Mouse (Mus musculus): Measurements from ENCODE around the gene Nav3. TPM values are rescaled to one million over a fixed set of nuclear protein-coding genes. Genes with fewer than 3 reads are reported as not detected.
"Not testable (repeated sequence)": the region's sequence is repeated elsewhere in the genome, so short reads cannot be mapped to it uniquely, and the experiment has no call there.

Nav3 gene
- total RNA-seq, 2 experiments from 2014 or later: 140 to 152 TPM

- no peak for DNase-seq
Observed at GRCm38 (mm10) chr10:110386476-110387197, 69.4 kb downstream of the Nav3 start.

GRCm38 (mm10) chr10:110383506-110384229 lies 72.3 kb downstream of the Nav3 start:
- DNase-seq; intact Hi-C loops (cut with DNase I): not testable (repeated sequence)

More at GRCm38 (mm10) chr10:110386476-110387197, 69.4 kb downstream of the Nav3 start:
- intact Hi-C loops (cut with DNase I): no loop called here

DNA sequence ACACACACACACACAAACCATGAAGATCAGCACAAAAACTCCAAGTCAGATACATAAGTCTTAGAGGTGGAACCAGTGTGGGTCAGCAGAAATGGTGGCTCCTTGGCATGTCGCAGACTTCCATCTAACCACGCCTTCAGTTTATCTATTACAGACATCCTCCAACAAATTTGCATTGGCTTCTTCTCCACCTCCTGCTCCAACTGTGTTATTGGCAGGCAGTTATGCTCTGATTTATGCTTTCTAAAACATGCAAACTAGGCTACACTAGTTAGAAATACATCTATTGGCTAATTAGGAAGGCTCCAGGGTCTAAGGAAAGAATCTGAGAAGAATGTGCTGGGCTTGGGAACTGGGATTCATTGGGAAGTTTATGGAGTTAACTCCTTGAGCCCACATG lies 75.2 kb downstream of the Nav3 start:
- DNase-seq: no peak
- intact Hi-C loops (cut with DNase I): no loop called here

DNA sequence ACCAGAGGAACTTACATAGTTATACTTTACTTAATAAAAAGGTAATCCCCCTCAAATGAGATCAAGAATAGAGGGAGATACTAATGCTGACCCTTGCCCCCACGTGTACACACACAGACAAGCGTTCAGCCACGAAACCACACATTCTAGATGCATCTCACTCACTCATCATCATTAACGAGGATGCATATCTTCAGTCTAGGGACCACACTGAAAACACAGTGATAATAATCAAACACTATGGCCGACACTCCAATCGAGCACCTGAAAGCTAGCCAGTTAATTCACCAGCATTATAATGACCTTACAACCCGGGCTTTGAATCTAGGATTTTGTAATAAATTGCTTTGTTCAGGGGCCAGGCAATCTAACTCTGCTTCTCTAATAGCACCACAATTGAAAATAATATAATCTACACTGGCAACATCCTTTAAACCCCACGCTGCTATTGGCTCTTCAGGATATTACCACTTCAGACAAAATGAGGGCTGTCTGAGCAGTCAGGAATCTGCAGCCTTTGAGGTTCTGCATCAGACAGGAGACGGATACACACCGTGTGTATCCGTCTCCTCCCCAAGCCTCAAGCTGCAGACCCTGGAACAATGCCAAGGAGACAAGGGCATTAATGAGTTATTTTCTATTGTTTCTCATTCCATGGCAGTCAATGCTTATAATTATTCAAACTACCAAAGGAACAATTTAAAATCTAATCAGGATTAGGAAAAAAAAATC lies 83.1 kb downstream of the Nav3 start:
- intact Hi-C loops (cut with DNase I): no loop called here

GRCm38 (mm10) chr10:110352148-110352547 lies 103.9 kb downstream of the Nav3 start:
- peak; percentile 8 for DNase-seq
- intact Hi-C loops (cut with DNase I): no loop called here

More for the DNA sequence above, 83.1 kb downstream of the Nav3 start:
- peak; percentile 17 for DNase-seq

- intact Hi-C loops (cut with DNase I): no loop called here
- DNase-seq: no peak
Observed at GRCm38 (mm10) chr10:110330030-110330429, 126.0 kb downstream of the Nav3 start.

DNA sequence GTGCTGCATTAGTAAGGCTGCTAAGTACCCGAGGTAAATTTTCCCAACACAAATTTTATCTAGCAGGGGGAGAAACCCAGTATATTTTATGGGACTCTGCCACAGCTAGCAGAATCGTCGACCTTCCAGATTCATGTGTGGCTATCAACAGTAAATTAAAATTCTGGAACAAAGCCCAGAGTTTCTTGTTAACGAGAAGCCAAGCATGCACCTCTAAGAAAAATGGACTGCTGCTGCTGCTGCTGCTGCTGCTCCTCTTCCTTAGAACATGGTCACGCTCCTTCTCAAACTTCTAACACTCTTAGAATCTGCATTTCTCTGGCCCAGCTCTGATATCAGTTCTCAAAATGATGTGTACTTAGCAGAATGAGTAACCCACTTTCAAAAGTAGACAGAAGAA lies 126.4 kb downstream of the Nav3 start:
- DNase-seq: no peak
- intact Hi-C loops (cut with DNase I): no loop called here

GRCm38 (mm10) chr10:110322082-110322632 lies 133.8 kb downstream of the Nav3 start:
- intact Hi-C loops (cut with DNase I): no loop called here
- DNase-seq: no peak

DNA sequence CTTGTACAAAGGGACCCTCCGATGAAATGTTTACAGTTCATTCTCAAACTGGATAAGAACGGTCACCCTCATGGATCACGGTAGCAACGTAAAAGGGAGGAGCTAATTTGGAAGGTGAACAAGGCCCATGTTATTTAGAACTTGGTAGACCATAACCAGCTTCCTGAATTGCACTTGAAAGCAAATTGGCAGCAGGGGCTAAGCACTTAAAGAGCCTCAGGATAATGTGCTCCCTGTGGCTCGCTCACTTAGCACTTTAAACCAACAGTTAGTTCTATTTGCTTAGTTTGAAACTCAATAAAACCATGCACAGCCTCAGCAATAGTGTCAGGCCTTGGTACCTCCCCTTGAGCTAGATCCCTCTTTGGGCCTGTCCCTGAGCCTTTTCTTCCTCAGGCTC lies 138.7 kb downstream of the Nav3 start:
- no peak for DNase-seq
- intact Hi-C loops (cut with DNase I): no loop called here

- intact Hi-C loops (cut with DNase I): no loop called here
- no peak for DNase-seq
Observed at GRCm38 (mm10) chr10:110314525-110314924, 141.5 kb downstream of the Nav3 start.

- DNase-seq: no peak
- intact Hi-C loops (cut with DNase I): no loop called here
Observed at GRCm38 (mm10) chr10:110313959-110314358, 142.0 kb downstream of the Nav3 start.

DNA sequence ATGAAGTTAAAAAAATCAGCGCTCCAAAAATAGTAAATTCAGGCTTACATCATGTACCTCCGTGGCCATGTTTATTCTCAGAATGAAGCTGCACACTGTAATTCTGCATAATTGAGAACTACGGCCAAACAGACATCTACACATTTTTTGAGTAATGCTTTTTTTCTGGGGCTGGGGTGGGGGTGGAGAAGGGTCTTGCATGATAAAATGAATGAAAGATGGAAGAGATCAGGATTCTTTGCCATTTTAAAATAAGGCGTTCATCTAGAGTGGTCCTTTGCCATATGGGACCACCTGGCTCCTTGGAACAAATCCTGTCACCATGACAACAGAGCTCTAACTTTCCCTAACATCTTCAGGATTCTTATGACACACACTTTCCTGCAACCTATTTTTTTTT lies 146.5 kb downstream of the Nav3 start:
- peak; percentile 36 for DNase-seq
- intact Hi-C loops (cut with DNase I): no loop called here

- DNase-seq: peak; percentile 56
- intact Hi-C loops (cut with DNase I): no loop called here
Observed at GRCm38 (mm10) chr10:110305609-110306008, 150.4 kb downstream of the Nav3 start.

- intact Hi-C loops (cut with DNase I): no loop called here
- no peak for DNase-seq
Observed at GRCm38 (mm10) chr10:110290016-110290623, 165.9 kb downstream of the Nav3 start.

DNA sequence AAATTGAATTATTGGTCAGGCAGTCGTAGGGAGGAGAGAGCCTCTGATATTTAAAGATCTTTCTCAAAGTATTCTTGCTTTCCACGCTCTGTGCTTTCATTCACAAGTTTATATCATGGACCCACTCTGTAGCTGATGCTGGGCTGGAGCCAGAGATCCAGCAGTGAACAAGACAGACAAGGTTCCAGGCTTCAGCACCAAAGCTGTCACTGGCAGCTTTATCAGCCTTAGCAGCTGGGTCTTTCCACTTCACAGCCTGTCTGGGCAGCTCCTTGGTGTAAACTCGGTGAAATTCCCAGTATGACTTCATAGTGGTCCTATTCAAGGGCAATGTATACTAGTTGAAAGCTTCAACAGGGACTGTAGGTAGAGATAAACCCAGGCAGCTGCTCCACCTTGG lies 172.1 kb downstream of the Nav3 start:
- DNase-seq: peak; percentile 78
- intact Hi-C loops (cut with DNase I): no loop called here

DNA sequence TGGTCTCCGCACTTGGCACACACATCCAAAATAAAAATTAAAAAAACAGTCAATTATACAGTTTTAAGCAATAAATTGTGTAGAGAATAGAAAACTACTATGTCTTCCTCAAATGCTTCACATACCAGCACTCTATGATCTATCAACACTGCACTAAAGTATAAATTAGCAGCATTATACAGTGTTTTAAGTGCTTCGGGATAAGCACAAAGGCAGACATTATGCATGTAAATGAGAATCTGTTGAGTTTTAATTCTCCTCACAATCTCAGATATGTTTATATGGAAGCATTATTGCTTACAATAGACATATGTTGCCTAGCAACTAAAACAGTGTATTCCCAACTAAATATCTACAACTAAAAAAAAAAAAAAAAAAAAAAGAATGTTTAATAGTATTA lies 183.2 kb downstream of the Nav3 start:
- no peak for DNase-seq

DNA sequence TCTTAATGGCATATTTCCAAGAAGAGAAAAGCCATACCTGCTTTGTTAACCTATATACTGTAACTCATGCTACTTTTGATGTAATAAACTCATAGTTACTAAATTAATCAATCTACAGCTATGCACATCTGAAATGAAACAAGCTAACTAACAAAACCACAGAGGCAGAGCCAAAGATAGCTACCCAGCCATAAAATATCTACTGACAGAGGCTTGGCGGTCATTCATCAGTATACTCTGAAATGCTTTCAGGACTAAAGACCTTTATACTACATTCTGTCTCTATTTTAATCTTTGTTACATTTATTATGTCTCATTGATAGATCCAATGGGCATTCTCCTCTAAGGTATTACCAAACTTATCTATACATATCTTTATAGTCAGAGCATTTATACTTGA lies 185.4 kb downstream of the Nav3 start:
- no peak for DNase-seq
- intact Hi-C loops (cut with DNase I): no loop called here

More for the DNA sequence above, 183.2 kb downstream of the Nav3 start:
- intact Hi-C loops (cut with DNase I): no loop called here

DNA sequence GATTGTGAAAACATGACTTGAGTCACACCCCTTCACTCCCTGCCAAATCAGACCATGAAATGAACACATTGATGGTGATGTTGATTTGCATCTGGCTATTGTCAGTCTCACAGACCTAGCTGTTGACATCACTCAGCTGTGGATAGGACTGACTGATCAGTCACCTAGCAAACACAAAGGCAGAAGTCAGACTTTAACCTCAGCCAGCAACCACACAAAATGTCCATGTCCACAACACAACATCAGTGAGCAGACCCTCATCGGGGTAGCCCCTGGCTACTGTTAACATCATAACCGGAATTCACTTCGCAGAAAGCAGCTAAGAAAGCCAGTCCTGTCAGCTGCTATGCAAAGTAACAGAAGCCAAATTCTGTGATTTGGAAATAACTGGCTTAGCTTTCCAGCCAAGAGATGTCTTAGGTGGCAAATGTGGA lies 213.9 kb downstream of the Nav3 start:
- DNase-seq: peak; percentile 15
- intact Hi-C loops (cut with DNase I): no loop called here

- no peak for DNase-seq
- intact Hi-C loops (cut with DNase I): no loop called here
Observed at GRCm38 (mm10) chr10:110240667-110241066, 215.3 kb downstream of the Nav3 start.

DNA sequence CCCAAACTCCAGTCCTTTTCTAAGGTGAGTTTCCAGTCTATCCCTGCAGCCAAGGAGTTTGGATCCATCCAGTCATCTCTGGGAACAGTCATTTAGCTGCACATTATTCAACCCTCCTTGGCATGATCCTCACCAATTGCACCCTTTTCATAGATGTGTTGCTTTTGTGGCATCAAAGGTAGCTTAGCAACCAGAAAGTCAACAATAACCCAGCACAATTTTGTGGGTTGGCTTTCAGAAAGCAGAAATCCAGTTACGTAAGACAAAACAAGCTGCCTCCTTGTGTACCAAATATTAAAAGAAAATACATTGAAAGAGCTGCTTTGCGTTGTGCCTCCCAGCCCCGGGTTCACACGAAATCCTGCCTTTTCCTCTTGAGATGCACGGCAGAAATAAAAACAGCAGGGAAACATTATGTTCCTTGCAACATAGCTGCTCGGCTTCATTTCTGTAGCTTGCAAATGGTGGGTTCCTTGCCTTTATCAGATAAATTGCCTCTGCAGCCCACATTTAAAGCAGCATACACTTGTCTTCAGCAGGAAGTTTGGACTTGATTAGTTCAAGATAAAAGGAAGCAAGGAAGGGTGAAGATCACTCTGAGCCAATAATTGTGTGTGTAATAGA lies 222.6 kb downstream of the Nav3 start:
- intact Hi-C loops (cut with DNase I): no loop called here

More for the DNA sequence above, 222.6 kb downstream of the Nav3 start:
- DNase-seq: no peak
